ENCODE assay signal across 8 mouse cellular contexts in genomic region chr12:76095117-76096035, GRCm38 (mm10).
A peak's percentile ranks its signal among the peaks of the same experiment; 100 is the strongest.
DNase-seq lines count a peak whose midpoint lies in the region; ATAC-seq and TF ChIP-seq lines count a peak whose summit lies in the region.

No protein-coding gene starts in this region.

- TF ChIP-seq CTCF in hindbrain, postnatal 0 days (IDR thresholded peaks at IDR 0.05; ENCODE audit: low read depth) = no peak

- 63% methylated on average over 30 of the region's 30 CpGs for WGBS in hindbrain, postnatal 0 days
- 79% methylated on average over 30 of the region's 30 CpGs for WGBS in midbrain, embryonic 15.5 days

- no peak overlapping the region for H3K4me3 ChIP-seq in hindbrain, postnatal 0 days (ENCODE audit: low read length)
- H3K4me3 ChIP-seq in midbrain, embryonic 15.5 days = no peak overlapping the region

- 0 out of 2 replicates have a peak overlapping the region, but pooled peaks have one; percentile 2 for H3K9ac ChIP-seq in hindbrain, postnatal 0 days (replicated peaks; ENCODE audit: low read length)
- H3K9ac ChIP-seq in midbrain, embryonic 15.5 days = no peak overlapping the region

- no peaks in the 10 kb centered on the region for H3K4me1 ChIP-seq in hindbrain, postnatal 0 days (ENCODE audit: insufficient read depth, low read length)
- no peaks in the 10 kb centered on the region for H3K4me1 ChIP-seq in midbrain, embryonic 15.5 days

- no peak overlapping the region for H3K4me2 ChIP-seq in hindbrain, postnatal 0 days (ENCODE audit: low read depth, low read length)
- no peak overlapping the region for H3K4me2 ChIP-seq in midbrain, embryonic 15.5 days

- peak; percentile 56 for ATAC-seq in CD4-positive, CD25-positive, alpha-beta regulatory T cell, adult 4 months
- ATAC-seq in hindbrain, postnatal 0 days = peak; percentile 45; the same call in 1 of the 2 replicates
- ATAC-seq in midbrain, embryonic 15.5 days (replicated peaks) = no peak

- H3K9me3 ChIP-seq in hindbrain, postnatal 0 days (ENCODE audit: low read length) = no peaks in the 10 kb centered on the region
- H3K9me3 ChIP-seq in midbrain, embryonic 15.5 days = no peaks in the 10 kb centered on the region

- H3K27ac ChIP-seq in hindbrain, postnatal 0 days = peak overlapping the region; percentile 22; the same call in 1 of the 2 replicates
- no peak overlapping the region for H3K27ac ChIP-seq in midbrain, embryonic 15.5 days

- peak; percentile 20 to 34 for DNase-seq in frontal cortex, postnatal 36 days (ENCODE audit: low spot score in 2 of 2)
- DNase-seq in frontal cortex, postnatal 14 days (ENCODE audit: low spot score in 2 of 2) = no peak
- peak; percentile 27 for DNase-seq in hindbrain, postnatal 0 days (ENCODE audit: low spot score)
- peak; percentile 46 for DNase-seq in lung, postnatal 25 days (ENCODE audit: low spot score)
- no peak for DNase-seq in ovary, postnatal 36 days (ENCODE audit: low spot score)
- DNase-seq in layer of hippocampus, adult 11-12 months (ENCODE audit: low spot score) = no peak

- no peaks in the 10 kb centered on the region for H3K27me3 ChIP-seq in hindbrain, postnatal 0 days (ENCODE audit: insufficient read depth, low read length)
- no peaks in the 10 kb centered on the region for H3K27me3 ChIP-seq in midbrain, embryonic 15.5 days (replicated peaks)

- peaks cover 54% of the 10 kb centered on the region for H3K36me3 ChIP-seq in hindbrain, postnatal 0 days (ENCODE audit: insufficient read depth, low read length)
- H3K36me3 ChIP-seq in midbrain, embryonic 15.5 days (replicated peaks) = peaks cover 54% of the 10 kb centered on the region

Comparison
In these comparisons a context has a peak if more than half of its experiments do, and no peak if none do; other contexts are left out.
1. DNase-seq: peak in frontal cortex, postnatal 36 days (2 of 2), hindbrain, postnatal 0 days (single experiment) and lung, postnatal 25 days (single experiment); none in frontal cortex, postnatal 14 days (0 of 2), ovary, postnatal 36 days (single experiment) and layer of hippocampus, adult 11-12 months (single experiment).